Mouse (Mus musculus) fibroblast of lung, adult 2 months (primary cell): ENCODE results near the gene Nova2.

Experiments used
- DNase-seq: peaks from one replicate; pipeline ENCODE4 v3.0.0-alpha.2; 2011; ENCODE audit warnings: low read depth

Gene Nova2

DNA sequence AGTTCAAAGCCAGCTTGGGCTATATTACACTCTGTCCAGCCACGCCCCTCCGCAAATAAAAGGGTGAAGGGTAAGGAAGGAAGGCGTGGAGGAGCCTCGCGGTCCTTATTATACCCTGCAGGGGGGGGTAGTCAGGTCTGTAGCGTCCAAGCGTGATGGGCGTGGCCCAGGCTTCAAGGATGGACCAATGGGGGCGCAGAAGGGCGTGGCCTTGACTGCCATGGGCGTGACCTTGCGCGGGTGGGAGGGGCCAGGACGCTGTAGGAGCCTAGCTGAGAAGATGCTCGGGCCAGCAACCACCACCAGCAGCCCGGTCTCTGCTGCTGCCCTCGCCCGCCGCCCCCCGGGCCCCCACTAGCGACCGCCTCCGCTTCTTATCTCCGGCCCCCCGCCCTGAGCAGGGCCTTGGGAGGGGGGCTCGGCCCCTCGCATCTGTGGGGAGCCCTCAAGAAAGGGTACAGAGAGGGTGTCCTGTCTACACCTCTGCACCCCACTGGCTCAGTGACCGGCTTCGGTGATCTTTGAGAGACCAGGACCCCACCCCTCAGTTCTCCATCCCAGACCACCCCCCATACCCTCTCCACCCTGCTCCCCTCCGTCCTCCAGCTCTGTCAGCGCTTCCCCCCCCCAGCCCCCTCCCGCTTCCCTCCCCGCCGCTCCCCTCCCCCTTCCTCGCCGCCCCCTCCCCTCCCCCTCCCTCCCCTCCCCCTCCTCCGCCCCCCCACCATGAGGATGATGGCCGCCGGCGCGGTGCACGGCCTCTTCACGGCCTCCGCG lies at the start of gene Nova2:
TSS of gene Nova2 (plus strand) at position 727 of the 777 bp plus-strand sequence.
- DNase-seq: no peak

DNA sequence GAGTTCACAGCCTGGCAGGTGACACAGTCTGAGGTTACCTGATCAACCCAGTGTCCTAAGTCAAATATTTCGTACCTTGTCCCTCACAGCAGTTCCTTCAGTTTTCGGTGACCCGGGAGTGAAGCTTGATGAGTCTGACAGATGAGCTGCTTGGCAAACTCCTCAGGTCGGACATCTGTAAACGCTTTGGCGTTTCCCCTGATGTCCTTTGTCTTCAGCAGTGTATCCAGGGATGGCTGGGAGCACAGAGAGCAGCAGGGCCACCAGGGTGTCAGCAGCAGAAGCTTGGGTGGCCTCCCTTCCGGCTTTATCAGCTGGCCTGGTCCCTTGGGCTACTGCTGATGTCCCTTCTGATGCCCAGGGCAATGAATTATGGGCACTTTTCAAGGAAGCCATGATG lies 47.0 kb upstream of the Nova2 start:
- no peak for DNase-seq

DNA sequence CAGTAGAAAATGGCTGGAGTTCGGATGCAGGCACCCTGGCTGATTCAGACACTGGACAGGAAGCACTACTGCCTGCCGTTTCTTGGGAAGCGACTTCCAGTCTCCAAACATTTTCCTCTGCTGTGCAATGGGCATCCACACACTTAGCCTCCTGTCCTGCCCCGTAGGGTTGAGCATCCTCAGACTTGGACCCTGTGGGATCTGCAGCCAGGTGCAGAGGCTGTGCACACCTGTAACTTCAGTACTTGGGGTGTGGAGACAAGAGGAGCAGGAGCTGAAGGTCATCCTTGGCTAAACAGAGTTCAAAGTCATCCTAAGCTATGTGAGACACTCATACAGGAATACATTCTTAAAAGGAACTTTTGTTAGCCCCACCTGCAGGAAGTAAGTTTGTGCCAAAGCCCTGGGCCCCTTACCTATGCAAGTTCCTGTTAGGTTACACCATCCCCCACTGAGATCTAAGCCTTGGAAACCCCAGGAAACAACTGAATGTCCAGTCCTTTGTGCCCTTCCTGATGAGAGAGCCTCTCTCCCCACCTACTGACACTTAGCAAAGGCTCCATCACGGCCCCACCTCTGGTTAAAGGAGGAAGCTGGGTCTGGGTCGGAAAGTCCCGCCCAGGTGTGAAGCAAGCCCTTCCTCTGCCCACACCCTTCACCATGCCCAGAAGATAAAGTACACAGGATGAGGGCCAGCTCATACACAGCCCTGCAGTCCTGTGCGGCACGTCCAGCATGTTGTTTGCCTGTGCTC lies 41.5 kb upstream of the Nova2 start:
- DNase-seq: no peak

DNA sequence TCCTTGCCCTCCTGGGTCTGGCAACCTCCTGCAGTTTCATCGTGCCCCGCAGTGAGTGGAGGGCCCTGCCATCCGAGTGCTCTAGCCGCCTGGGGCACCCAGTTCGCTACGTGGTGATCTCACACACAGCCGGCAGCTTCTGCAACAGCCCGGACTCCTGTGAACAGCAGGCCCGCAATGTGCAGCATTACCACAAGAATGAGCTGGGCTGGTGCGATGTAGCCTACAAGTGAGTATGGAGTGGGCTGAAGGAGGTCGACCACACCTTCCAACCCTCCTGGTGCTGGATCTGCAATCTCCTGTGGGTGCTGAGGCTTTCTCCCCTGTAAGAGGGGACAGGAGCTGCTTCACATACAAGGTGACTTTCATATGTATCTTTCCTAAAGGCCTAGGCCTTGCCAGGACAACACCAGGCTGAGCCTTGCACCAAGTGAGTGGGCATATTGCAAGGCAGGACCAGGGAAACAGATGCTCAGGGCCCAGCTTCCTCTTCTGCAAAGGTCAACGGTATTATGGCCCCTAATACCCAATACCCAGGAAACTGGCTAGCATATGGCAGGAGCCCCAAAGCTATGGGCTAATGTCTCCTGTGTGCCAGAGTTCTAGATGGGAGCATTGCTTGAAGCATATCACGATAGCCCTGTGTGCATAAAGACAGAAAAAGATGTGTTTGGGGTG lies 40.8 kb upstream of the Nova2 start:
- DNase-seq: no peak

DNA sequence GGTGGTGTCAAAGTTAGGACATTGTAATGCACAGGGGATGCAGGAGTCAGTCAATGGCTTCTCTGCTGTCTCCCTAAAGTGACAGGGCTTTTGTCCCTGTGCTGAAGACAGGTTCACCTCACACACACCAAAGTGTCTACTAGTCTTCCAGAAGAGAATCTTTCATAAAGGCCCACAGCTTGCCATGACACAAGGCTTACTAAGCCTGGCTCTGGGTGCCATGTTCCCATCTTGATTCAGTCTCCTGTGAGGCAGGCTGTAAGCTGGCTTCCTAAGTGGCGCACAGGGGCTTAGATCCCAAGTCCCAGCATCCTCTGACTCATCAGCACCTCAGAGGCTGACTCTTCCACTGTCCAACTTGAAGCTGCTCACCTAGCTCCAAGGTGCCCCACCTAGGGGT lies 38.7 kb upstream of the Nova2 start:
- no peak for DNase-seq

DNA sequence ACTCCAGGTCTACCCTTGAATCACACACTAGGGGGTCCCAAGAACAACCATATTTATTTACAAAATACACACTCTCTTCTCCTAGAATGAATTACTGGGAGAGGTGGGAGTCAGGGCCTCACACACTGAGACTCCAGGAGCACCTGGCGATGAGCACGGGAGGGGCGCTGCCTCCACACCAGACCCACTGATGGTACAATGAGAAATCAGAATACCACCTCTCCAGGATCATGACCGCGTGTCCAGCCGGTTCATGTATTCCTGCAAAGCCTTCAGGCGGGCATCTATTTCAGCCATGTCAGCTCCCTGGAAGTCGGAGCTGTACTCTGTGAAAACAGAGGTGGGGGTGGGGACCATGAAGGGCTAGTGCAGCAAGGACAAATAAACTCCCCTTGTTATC lies 34.8 kb upstream of the Nova2 start:
- no peak for DNase-seq

DNA sequence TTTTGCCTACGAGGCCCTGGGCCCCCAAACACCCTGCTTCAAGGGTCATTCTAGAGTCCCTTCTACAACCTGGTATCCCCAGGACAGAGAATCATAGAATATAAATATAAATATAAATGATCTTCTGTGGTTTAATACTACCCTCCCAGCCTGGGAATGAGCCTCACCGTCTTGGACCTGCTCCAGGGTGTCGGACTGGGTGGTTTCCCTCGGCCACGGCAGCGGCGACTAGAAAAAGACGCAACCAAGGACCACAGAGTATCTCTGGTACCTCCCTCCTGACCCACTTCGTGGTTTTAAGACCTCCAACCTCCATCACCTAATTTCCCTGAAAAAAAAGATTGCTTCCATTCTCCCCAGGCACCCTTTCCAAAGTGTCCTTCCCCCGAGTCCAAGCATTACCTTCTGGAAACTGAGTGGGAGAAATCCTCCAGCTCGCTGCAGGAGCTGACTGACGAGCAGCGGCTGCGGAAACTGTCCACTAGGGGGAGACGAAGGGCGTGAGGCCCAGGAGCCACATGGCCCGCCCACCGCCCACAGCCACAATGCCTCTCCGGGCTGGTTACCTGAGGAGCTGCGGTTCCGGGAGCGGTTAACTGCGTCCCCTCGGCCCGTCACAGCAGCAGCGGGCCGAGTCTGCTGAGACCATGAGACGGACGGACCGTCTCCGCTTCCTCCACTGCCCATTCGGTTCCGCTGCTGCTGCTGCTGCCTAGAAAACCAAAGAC lies 33.7 kb upstream of the Nova2 start:
- DNase-seq: peak; percentile 28

DNA sequence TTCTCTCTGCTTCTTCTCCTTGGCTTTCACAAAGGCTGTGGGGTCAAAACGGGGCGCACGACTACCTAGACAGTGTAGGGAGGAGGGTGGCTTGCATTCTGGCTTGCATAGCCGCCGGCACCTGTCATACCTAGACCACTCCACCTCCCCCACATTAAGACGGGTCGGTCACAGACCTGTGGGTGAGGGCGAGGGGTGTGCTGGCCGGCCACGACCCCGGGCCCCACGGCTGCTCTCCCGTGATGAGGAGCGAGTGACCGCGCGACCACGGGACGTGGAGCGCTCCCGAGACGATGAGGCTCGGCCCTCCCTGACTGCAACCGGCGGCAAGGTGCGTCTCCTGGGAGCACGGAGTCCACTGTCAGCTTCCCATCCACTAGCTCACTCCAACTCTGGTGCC lies 32.7 kb upstream of the Nova2 start:
- DNase-seq: no peak

DNA sequence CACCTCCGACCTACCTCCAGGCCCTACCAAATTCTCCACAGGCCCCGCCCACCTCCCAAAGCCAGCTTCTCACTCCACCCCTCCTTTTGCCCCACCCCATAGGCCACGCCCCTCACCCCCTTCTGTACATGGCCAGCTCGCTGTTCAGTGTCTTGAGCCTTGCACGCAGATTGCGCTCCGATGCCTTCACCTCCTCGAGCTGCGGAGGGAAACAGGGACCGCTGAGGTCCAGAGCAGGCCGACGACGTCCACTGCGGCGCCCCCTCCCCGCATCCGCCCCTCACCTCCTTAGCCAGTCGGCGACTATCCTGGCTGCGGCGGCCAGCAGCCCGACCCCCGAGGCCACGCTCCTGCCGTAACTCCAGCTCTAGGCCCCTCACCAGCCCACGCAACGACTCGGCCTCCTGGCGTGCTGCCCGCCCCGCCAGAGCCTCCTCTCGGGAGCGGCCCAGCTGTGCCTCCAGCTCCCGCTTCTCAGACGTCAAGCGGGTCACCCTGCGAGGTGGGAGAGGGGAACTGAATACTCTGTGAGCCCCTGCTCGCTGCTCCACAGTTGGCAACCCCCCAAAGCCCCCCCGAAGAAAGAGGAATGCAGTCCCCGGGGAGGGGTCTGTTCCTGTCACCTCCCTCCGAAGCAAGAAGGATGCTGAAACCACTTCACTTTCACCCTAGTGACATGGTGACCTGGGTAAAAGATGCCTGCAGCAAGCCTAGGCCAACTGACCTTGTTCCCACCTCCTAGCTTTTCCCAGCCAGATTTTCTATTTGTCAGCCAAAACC lies 31.8 kb upstream of the Nova2 start:
- DNase-seq: no peak

DNA sequence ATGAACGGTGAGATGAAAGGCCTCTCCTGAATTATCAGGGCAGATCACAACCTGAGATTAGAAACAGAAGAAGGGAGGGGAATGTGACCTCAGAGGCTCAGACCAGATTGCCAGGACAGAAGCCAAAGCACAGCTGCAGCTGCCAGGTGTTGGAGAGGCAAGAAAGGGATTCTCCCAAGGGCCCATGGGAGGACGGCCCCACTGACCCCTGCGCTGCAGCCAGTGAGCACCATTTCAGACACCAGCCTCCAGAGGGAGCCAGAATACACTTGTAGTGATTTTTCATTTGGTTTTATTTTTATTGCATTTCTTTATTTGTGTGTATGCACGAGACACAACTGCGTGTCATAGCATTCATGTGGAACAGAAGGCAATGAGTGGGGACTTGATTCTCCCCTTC lies 29.2 kb upstream of the Nova2 start:
- no peak for DNase-seq

DNA sequence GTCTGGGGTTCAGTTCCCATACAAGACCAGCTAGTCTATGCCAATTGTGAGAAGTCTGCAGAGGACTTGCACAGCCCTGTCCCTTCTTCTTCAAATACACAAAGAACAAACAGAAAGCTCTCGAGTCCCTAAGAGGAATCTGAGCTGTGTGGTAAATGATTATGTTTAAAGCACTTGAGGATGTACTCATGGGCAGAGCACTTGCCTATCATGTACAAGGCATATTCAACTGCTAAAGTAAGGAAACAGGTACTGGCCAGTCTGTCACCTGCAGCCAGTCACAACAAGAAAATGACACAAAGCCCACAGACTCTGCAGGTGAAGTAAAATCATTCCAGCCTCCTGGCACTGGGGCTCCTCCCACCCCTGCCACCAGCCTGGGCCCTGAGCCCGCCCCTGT lies 25.2 kb upstream of the Nova2 start:
- DNase-seq: no peak

DNA sequence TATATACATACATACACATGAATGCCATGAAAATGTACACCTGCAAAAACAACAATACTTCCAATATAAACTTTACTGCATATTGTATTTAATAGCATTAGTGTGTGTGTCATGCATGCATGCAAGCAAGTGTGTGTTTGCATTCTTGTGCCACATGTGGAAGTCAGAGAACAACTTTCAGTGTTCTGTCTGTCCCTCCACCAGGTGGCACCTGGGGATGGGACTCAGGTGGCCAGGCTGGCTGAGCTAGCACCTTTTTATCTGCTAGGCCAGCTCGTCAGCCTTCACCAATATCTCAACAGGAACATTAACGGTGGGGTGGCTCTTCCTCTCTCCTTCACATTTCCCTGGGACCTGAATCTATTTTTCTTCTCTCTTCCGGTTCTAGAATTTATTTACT lies 23.2 kb upstream of the Nova2 start:
- DNase-seq: no peak

DNA sequence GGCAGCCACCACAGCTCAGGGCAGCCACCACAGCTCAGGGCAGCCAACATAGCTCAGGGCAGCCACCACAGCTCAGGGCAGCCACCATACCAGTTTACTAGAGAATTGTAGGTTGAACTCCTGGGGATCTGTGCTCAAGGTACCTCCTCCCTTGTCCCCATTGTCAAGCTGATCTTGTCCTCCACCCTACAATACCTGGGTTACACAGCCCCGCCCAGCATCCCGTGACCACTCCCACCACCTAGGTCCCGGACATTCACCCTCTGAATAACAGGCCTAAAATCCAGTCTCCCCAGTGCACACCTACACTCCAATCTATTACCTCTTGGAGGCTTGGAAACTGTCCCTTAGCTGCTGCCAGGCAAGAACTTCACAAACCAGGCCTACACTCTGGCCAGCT lies 20.7 kb upstream of the Nova2 start:
- no peak for DNase-seq

DNA sequence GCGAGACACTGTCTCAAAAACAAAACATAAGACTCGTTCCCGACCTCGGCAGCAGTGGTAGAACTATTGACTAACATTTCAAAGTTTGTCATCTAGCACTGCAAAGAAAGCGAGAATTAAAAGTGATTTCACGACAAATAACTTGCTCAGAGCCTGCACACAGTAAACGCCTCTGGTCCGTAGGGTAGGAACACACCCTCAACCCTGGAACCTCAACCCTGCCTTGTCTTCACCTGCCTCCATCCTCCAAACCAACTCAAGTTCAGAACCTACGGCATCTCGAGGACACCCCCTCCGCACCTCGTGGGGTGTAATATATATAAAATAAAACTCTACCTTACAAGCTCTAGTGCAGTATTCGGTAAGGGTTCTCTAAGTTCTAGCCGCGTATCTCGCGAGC lies 15.9 kb upstream of the Nova2 start:
- DNase-seq: no peak

DNA sequence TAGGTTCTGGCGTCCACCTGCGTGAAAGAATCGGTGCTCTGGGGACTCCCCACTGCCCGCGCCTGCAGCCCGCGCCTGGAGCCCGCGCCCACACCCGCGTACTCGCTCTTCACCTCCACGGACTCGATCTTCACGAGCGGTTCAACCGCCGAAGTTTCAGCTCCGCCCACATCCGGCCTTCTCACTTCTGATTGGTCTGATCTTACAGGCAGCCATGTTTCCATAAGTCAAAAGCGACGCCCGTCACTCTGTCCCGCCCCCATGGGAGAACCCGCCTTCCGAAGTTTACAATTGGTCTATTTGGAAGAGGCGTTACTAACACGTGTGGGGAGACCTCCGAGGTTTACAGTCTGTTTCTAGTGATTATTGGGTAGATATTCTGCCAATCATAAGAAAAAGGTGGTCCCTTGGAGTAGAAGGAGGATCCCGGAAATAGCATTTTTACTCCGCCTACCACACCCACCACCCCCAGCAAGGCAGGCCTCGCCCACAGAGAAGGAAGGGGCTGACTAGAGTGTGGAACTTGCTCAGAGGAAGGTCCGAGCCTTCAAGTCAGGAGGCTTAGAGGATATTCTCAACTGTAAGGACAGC lies 15.4 kb upstream of the Nova2 start, which contains the start of gene Ccdc61:
TSS of gene Ccdc61 (minus strand) at position 175 of the 591 bp plus-strand sequence.
- DNase-seq: peak; percentile 98

DNA sequence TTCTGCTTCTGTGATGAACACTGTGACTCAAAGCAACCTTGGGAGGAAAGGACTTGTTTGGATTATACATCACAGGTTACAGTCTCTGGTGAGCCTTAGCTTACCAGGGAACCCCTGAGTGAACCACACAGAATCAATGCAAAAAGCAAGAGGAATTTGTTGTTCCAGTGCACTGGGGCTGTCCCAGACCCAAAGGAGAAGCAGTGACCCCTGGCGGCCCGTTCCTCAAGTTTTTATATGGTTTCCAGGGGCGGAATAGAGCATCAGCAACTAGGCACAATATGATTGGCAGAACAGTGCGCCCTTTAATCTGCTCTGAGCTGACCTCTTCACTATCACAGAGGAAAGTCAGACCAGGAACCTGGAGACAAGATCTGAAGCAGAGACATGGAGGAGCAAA lies 9.4 kb upstream of the Nova2 start:
- no peak for DNase-seq

DNA sequence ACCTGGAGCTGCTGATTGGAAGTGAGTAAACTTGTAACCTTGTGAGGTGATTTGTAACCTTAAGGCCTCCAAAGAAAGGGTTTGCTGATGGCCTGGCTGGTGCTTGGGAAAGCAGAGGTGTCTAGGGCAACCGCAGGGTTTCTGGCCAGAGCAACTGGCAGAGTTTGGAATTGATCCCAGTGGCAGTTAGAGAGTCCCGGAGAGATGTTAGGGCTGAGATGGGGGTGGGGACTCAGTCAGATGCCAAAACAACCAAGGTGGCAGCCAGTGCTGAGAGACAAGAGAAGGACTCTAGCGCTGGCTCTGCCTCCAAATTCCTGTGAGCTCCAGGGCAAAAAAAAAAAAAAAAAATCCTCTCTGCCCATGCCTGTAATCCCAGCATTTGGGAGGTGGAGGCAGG lies 7.8 kb upstream of the Nova2 start:
- DNase-seq: peak; percentile 43

DNA sequence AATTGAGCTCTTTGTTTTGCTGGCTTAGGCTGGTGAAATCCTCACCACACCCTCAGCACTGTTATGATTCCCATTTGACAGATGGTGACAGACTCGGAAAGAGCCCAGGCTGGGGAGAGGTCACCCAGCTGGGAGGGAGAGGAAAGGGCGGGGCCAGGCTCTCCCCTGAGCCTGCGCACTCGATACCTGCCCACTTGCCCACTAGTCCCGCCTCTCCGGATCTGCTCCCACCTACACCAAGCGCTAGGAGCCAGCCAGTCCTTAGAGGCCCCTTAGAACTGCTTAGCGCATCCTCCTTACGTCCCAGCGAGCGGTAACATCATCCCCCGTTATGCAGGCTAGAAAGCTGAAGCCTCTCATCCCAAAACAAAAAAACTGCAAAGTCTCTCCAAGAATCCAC lies 4.6 kb upstream of the Nova2 start:
- DNase-seq: no peak

DNA sequence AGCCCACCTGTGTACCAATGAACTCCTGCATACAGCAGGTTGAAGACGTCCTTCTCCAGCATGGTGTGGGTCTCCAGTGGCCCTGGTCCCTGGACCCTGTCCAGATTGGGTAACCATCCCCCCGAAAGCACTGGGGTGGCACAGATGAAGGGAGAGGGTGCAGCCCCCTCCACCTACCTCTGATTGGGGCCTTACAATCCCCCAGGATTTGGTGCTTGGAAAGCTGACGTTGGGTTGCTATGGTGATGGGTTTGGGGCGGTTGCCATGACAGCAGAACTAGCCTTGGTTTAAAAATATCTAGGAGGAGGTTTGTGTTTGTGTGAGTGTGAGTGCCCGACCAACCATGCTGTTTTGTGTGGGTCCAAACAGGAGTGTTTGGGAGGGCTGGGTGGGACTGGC lies 2.9 kb upstream of the Nova2 start:
- DNase-seq: no peak

DNA sequence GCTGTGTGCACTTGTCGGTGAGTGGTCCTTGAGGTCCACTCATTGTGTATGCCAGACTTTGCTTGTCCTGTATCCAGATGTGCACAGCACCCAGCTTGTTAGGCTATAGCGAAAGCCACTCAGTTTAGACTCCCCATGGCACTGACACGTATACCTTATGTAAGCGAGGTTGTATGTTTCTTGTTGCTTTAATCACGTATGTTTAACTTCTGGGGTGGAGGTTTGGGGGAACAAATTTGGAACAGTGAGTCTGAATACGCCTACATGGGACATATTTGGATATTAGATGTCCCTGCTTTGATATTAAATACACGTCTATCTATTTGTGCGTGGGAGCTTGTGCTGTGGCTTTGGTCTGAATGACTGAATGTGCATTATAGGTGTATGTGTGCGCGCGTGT lies 2.4 kb upstream of the Nova2 start:
- DNase-seq: no peak

DNA sequence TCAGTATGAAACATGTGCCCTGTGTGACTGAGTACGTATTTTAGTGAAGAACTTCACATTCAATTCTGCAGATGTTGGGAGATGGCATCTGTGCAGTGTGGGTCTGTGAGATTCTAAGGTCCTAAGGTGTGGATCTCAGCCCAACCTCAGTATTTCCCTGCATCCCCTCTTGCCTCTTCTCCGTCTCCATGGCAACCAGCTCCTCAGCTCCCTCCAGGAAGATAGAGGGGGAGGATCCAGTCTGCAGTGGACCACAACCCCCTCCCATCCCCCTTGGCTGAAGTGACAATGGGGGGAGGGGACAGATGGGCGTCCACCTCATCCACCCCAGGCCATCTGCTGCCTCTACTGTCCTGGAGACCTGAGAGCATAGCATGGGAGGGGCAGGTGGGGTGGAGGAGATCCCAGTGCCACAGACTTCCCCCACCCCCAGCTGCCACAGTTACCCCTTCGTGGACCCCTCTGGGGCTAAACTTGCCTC lies 1.9 kb upstream of the Nova2 start:
- no peak for DNase-seq
